Mouse (Mus musculus) spleen, adult 18-20 months (tissue): ENCODE measurements at regions not wholly inside any gene's neighbourhood (a gene's known extent, or its start where the extent isn't known, plus 50 kb on each side); places are given as distances from the start of the nearest gene placed in this dataset.
"Not testable (repeated sequence)": the region's sequence is repeated elsewhere in the genome, so short reads cannot be mapped to it uniquely, and the experiment has no call there.

ENCODE experiments used
- DNase-seq, 2 experiments: peaks; one replicate each; pipeline ENCODE4 v3.0.0; 2022; ENCODE audit warnings: mixed read lengths in 2 of 2

DNA sequence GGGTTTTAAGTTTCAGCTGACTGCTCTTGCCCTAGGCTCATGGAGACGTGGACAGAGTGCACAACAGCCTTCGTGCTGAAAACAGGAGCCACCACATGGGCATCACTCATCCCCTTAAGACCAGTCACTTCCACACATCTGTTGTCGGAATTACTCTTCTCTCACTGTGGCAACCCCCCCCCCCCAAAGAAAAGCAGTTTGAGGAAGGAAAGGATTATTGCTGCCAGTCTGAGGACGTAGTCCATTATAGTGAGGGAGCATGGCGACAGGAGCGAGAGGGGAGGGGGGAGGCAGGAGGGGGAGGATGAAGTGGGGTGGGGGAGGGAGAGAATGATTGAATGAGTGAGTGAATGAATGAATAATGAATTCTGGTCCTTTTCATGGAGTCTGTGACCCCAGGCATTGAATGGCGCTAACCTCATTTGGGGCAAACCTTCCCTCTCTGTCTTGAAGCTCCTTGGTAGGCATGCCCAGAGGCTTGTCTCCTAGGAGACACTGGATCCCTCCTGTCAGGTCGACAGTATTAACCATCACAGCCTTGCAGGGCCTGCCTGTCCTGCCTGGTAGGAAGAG, 262.0 kb downstream of the Gadd45g start:
- DNase-seq, result no peak

DNA sequence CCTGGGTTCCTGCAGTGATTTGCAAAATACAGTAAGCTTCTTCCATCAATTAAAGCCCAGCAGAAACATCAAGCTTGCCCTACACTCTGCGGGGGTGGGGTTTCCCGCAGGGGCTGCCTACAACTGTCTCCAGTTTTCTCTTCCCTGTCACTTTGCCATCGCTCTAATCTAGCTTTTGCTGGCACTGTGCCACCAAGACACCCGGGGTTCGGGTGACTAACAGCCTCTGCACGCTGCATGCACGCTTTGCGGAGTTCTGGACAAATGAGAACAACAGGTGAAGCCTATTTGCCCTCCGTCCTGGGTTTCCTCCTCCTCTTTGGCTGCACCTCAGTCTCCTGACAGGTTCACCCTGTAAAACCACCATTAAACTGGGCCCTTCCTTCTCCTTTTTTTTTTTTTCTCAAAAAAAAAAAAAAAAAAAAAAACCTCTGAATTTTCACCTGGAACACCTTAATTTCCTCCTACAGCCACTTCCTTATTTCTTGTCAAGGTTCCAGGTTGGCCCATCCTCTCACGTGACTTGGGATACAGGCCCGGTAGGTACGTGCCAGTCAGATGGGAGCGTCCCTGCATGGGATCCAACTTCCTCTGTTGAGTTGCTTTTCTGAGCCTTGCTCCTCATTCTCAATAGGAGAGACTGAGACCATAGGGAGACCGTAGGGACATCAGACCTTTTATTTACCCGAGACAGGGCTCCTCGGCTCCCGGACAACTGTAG, 262.7 kb downstream of the Gadd45g start:
- no peak for DNase-seq

- DNase-seq, result no peak
Measured at GRCm38 (mm10) chr13:52110750-52111149, 264.3 kb downstream of the Gadd45g start.

DNA sequence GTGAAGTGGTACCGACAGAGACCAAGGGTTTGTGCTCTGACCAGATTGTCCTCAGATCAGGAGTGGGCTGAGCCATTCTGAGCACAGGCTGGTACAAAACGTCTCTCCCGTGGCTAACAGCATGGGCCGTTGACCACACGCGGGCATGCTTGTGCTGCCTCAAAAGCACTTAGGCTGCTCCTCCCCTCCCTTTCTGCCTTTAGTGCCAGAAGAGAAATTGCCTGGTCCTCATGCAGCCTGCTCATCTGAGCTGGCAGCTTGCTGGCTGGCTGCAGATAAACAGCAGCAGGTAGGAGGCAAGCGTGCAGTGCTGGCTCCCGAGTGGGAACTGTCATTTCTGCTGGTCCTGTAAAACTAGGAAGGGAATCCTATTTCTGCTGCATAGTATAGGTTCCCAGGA, 267.1 kb downstream of the Gadd45g start:
- DNase-seq, result no peak

GRCm38 (mm10) chr13:52114431-52114830, 268.0 kb downstream of the Gadd45g start:
- no peak for DNase-seq

- no peak for DNase-seq
Measured at GRCm38 (mm10) chr13:52114962-52115361, 268.5 kb downstream of the Gadd45g start.

DNA sequence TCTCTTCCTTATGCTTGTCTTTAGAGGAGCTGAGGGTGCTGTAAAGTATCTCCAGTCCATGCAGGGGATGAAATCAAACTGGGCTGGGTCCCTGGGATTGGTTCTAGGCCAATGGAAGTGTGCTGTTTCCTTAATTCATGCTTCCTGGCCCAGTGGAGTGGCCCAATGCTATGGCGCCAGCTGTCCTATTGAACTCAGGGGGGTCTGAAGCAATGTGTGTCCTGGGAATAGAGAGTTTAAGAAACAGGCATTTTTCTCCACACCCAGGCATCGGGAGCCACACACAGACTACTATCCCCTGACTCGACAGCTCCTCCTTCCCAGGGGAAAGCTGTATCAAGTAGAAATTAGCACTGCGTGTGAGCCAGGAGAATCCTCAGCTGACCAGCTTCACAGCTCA, 269.8 kb downstream of the Gadd45g start:
- no peak for DNase-seq

DNA sequence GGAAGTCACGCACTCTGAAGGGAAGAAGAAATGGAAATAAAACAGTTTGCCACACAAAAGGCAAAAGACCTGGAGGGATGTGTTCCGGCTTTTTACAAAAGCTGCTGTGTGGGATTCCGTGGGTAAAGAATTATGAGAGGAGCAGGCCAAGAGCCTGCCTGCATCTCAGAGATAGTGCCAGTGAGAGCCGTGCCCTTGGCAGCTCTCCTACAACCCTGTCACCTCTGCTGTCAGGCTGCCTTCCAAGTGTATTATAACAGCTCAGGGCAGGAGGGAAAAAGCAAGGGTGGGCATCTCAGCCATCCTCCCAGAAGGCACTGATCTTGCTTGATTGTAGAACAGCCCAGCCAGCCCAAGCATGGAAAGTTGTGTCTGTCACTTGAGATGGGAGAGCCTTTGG, 270.3 kb downstream of the Gadd45g start:
- no peak for DNase-seq

DNA sequence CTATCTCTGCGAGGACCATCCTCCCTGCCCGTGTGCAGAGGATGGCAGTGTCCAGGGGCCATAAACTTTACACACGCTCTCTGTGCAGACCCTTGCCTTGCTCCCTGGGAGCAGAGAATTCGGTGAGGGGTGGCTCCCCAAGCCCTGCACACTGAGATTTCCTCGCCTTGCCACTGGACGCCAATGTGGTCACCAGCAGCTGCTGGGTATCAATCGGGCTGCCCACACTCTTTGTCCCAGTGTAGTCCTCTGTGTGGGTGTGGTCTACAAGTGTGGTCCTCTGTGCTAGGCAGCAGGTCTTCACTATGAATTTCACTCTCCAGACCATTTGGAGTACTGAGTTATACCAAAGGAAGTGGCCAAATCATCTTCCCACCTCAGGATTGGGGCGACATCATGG, 274.3 kb downstream of the Gadd45g start:
- DNase-seq, result no peak

- no peak for DNase-seq
Measured at GRCm38 (mm10) chr13:52125037-52125436, 278.6 kb downstream of the Gadd45g start.

- no peak for DNase-seq
Measured at GRCm38 (mm10) chr13:52127751-52128150, 281.3 kb downstream of the Gadd45g start.

DNA sequence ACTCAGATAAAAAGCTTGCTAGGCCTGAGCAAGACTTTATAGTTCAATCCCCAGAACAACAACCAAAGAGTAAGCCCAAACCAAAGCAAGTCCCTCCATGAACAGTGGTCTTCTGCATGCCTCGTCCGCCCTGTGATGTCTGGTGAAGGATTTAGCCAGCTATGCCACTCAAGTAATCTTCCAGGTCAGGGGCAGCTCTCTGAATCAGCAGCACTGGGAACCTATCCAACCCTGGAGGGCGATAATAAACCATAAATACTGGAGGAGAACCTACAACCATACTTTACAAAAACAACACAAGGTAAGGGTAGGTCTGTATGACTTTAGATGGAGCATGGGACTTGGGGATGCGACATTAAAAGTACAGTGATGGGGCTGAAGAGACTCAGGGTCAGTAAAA, 283.0 kb downstream of the Gadd45g start:
- no peak for DNase-seq

GRCm38 (mm10) chr13:52133202-52133601, 286.7 kb downstream of the Gadd45g start:
- no peak for DNase-seq

GRCm38 (mm10) chr13:52138331-52138945, 292.0 kb downstream of the Gadd45g start:
- no peak for DNase-seq

- no peak for DNase-seq
Measured at GRCm38 (mm10) chr13:52139140-52139809, 292.8 kb downstream of the Gadd45g start.

GRCm38 (mm10) chr13:52140221-52140620, 293.7 kb downstream of the Gadd45g start:
- DNase-seq, result no peak

DNA sequence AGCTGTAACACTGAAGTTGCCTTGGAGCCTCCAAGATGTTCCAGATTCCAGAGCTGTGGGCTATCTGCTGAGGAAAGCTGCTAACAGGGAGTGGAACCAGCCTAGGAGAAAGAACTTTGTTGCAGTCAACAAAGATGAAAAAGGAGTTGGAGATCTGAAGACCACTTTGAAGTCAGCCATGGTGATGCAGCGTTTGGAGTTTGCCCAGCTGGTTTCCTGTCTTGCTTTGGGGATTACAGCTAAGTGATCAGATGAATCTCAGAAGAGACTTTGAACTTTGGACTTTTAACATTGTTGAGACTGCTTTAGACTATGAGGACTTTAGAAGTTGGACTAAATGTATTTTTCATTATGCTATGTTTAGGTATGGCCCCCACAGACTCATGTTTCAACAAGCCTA, 297.6 kb downstream of the Gadd45g start:
- DNase-seq, result not testable (repeated sequence)

DNA sequence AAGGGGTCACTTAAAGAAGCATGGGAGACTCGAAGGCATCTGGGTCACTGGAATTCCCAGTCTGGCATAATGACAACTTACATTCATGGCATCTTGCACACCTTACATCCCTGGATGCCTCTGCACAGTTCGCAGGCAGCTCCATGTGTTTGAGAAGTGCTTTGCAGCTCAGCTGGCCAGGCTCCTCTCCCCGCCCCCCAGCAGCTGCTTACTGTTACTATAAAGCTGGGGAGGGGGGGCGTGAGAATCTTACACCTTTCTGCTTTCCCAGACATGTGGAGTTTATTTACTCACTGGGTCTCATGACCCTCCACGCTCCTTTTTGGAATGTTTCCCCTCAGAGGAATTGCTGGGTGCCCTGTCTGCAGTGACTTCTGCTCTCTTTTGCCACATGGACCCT, 299.4 kb downstream of the Gadd45g start:
- DNase-seq, result no peak

DNA sequence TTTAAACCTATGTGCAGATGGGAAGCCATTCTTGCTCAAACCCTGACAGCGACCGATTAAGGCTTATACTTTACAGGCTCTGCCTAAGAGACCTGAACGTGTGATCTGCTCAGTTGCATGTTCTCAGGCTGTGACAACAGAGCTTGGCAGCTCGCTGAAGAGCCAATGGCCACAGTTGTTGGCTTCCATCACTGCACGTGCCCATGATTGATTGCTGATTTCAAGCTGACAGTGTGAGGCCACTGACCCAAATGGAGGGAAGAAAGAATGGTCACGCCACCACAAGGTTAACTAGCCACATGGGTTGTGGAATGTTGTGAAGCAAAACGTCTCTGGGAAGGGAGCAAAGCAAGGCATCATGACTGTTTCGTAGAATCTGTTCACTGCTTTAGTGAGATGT, 303.8 kb downstream of the Gadd45g start:
- DNase-seq, result no peak

DNA sequence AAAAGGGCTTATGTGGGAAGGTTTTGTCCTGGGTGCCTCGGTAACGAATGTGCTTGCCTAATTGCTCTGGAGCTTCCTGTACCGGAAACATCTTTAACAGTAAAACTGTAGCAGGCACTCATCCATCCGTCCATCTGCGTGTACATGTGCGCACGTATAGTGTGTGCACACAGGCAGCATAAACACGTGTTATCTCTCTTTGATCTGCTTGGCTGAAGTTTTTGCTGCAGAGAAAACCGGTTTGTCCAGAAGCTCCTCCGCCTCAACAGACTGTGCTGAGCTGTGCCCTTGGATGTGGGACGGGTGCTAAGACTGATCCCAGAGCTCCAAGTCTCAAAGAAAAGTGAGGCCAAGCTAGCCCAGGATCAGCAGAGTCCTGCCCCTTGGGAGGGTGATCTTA, 305.3 kb downstream of the Gadd45g start:
- no peak for DNase-seq

DNA sequence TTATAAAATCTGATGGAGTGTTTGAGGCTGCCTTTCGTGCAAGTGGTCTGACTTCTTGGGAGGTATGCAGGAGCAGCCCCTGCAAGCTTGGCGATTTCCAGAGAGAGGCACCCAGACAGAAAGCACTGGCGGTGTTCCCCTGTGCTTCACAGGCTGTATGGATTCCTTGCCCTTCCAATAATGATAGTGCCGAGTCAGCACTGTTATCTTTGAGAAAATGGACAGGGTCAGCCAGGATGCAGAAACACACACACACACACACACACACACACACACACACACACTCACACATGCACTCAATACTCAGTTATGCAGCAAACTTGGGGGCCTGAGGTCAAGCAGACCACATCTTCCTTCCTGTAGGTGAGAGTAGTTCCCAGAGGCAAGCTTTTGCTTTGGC, 305.7 kb downstream of the Gadd45g start:
- no peak for DNase-seq

DNA sequence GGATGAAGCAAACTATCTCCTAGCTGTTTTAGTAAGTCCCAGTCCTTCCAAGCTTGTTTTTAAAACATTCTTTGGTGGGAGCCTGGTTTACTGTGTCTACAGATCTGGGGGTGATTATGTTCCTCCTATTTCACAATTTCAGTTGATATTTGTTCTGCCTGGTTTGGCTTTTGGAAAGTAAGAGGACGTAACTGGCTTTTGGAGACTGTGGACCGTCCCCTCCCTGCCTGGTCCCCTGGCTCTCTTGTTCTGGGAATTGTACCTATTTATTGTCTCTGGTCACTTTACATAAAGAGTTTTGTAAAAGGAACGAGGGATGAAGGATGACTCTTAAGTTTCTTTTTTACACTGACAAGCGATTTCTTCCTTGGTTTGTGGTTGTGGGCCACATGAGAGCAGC, 306.6 kb downstream of the Gadd45g start:
- no peak for DNase-seq

GRCm38 (mm10) chr13:52153576-52153975, 307.1 kb downstream of the Gadd45g start:
- no peak for DNase-seq
